Comparison of ENCODE assay signal across 8 mouse cellular contexts in genomic region chr11:55444772-55445171, GRCm38 (mm10). TPM values are rescaled to one million over a fixed set of nuclear protein-coding genes. Genes with fewer than 3 reads are reported as not detected.
DNase-seq lines count a peak whose midpoint lies in the region; ATAC-seq and TF ChIP-seq lines count a peak whose summit lies in the region.

No protein-coding gene starts in this region.

- no peak overlapping the region for H3ac ChIP-seq in C2C12 (ENCODE audit: control insufficient read depth, insufficient read length, low read depth)

- intact Hi-C loops in heart, adult 2 months (cut with DNase I) = loop anchor here (2.0 kb wide), 2 partner anchors 26 to 240 kb away; partner anchors contain the start of gene Slc36a1

- H3K9ac ChIP-seq in heart, adult 2 months (ENCODE audit: low read depth, low read length) = no peak overlapping the region
- no peak overlapping the region for H3K9ac ChIP-seq in midbrain, postnatal 0 days (replicated peaks; ENCODE audit: low read length, poor library complexity, severe bottlenecking)

- H3K9me3 ChIP-seq in heart, embryonic 10.5 days = no peaks in the 10 kb centered on the region
- no peaks in the 10 kb centered on the region for H3K9me3 ChIP-seq in midbrain, postnatal 0 days (ENCODE audit: low read length)

- H3K4me1 ChIP-seq in heart, adult 2 months (ENCODE audit: control insufficient read depth, insufficient read depth, low read length) = peaks cover 12% of the 10 kb centered on the region
- H3K4me1 ChIP-seq in heart, embryonic 10.5 days = peaks cover 35% of the 10 kb centered on the region
- H3K4me1 ChIP-seq in midbrain, postnatal 0 days (ENCODE audit: insufficient read depth, low read length) = no peaks in the 10 kb centered on the region

- H3K79me3 ChIP-seq in C2C12 (ENCODE audit: low read depth) = no peaks in the 10 kb centered on the region

- WGBS in heart, adult 2 months = 0% methylated on average over 1 of the region's 1 CpGs
- WGBS in heart, embryonic 10.5 days = 5% methylated on average over 1 of the region's 1 CpGs
- WGBS in midbrain, postnatal 0 days = 4% methylated on average over 1 of the region's 1 CpGs

- 0 out of 2 replicates have a peak, but pooled peaks have one; percentile 34 for TF ChIP-seq POLR2A in heart, adult 2 months (IDR thresholded peaks at IDR 0.05; ENCODE audit: insufficient read depth, low read depth, low read length)

- peaks cover 2% of the 10 kb centered on the region; the same call in 1 of the 2 replicates for H3K36me3 ChIP-seq in heart, adult 2 months (ENCODE audit: control insufficient read depth, insufficient read depth, low read length)
- H3K36me3 ChIP-seq in heart, embryonic 10.5 days = peaks cover 15% of the 10 kb centered on the region
- peaks cover 40% of the 10 kb centered on the region for H3K36me3 ChIP-seq in C2C12 (ENCODE audit: control insufficient read depth, insufficient read depth)
- H3K36me3 ChIP-seq in midbrain, postnatal 0 days (ENCODE audit: insufficient read depth, low read length) = 0 out of 2 replicates have a peak, but pooled peaks cover 4% of the 10 kb centered on the region

- peak in 1 of 2 experiments; percentile 42 for DNase-seq in heart, adult 2 months
- no peak for DNase-seq in heart, embryonic 10.5 days (ENCODE audit: low spot score)
- DNase-seq in c-Kit-positive CD71-positive TER-119-negative erythroid progenitor cells, embryonic 14.5 days (ENCODE audit: low read depth) = peak; percentile 34
- DNase-seq in layer of hippocampus, adult 2 months (ENCODE audit: low spot score in 2 of 2) = peak; percentile 61 to 73
- peak; percentile 94 for DNase-seq in midbrain, postnatal 0 days (ENCODE audit: low spot score)
- DNase-seq in urinary bladder, adult 18-20 months (ENCODE audit: low spot score in 2 of 2) = no peak

- no peak overlapping the region for H3K4me3 ChIP-seq in heart, adult 2 months
- H3K4me3 ChIP-seq in heart, embryonic 10.5 days = no peak overlapping the region
- no peak overlapping the region for H3K4me3 ChIP-seq in C2C12 (ENCODE audit: insufficient read depth, poor library complexity, severe bottlenecking)
- H3K4me3 ChIP-seq in layer of hippocampus, adult 2 months = no peak overlapping the region
- H3K4me3 ChIP-seq in midbrain, postnatal 0 days (ENCODE audit: low read depth, low read length) = no peak overlapping the region

- no peaks in the 10 kb centered on the region for H3K27me3 ChIP-seq in heart, adult 2 months (ENCODE audit: control insufficient read depth, insufficient read depth, low read length)
- no peaks in the 10 kb centered on the region for H3K27me3 ChIP-seq in heart, embryonic 10.5 days (ENCODE audit: insufficient read depth, poor library complexity, severe bottlenecking)
- H3K27me3 ChIP-seq in C2C12 (ENCODE audit: control insufficient read depth, insufficient read depth, insufficient read length) = no peaks in the 10 kb centered on the region
- H3K27me3 ChIP-seq in midbrain, postnatal 0 days (ENCODE audit: insufficient read depth, low read length) = no peaks in the 10 kb centered on the region

- ATAC-seq in granulocyte monocyte progenitor cell, adult 5-6 weeks (replicated peaks; ENCODE audit: poor library complexity, severe bottlenecking) = peak; percentile 38; the same call in 1 of the 2 replicates
- peak; percentile 34; the same call in 1 of the 2 replicates for ATAC-seq in midbrain, postnatal 0 days (ENCODE audit: low FRiP score)

- H3K79me2 ChIP-seq in heart, adult 2 months (replicated peaks; ENCODE audit: control insufficient read depth, insufficient read depth, low read length) = no peaks in the 10 kb centered on the region
- no peaks in the 10 kb centered on the region for H3K79me2 ChIP-seq in C2C12 (ENCODE audit: control insufficient read depth, insufficient read depth)

- H3K27ac ChIP-seq in heart, adult 2 months = peak overlapping the region; percentile 18; the same call in 1 of the 2 replicates
- H3K27ac ChIP-seq in heart, embryonic 10.5 days = no peak overlapping the region; the same call in 1 of the 2 replicates
- H3K27ac ChIP-seq in layer of hippocampus, adult 2 months = no peak overlapping the region
- H3K27ac ChIP-seq in midbrain, postnatal 0 days (ENCODE audit: low read depth, low read length) = no peak overlapping the region

- H3K4me2 ChIP-seq in midbrain, postnatal 0 days (ENCODE audit: low read depth, low read length, poor library complexity, severe bottlenecking) = no peak overlapping the region

- TF ChIP-seq CTCF in heart, adult 2 months (IDR thresholded peaks at IDR 0.05) = peak; percentile 94
- TF ChIP-seq CTCF in C2C12 (IDR thresholded peaks at IDR 0.05; ENCODE audit: control insufficient read depth, insufficient read depth, insufficient read length) = peak; percentile 50
- TF ChIP-seq CTCF in layer of hippocampus, adult 2 months (conservative IDR thresholded peaks at IDR 0.05) = peak; percentile 91
- peak; percentile 86 for TF ChIP-seq CTCF in midbrain, postnatal 0 days (IDR thresholded peaks at IDR 0.05)

- no peak for TF ChIP-seq EP300 in heart, adult 2 months (IDR thresholded peaks at IDR 0.05; ENCODE audit: insufficient read depth, low read depth, low read length)

TF ChIP-seq in C2C12, 6 proteins besides CTCF, POLR2A, EP300 and RAD21:
- no peak for TF ChIP-seq MAX (IDR thresholded peaks at IDR 0.05)
- TF ChIP-seq CEBPB (IDR thresholded peaks at IDR 0.05; ENCODE audit: low read depth) = no peak
- TF ChIP-seq FOSL1 (IDR thresholded peaks at IDR 0.05; ENCODE audit: insufficient read depth, low read length, poor library complexity, severe bottlenecking) = no peak
- no peak for TF ChIP-seq USF1 (IDR thresholded peaks at IDR 0.05; ENCODE audit: low read depth)
- TF ChIP-seq MYOG (IDR thresholded peaks at IDR 0.05; ENCODE audit: control insufficient read depth, extremely low read depth, insufficient read length) = no peak
- TF ChIP-seq MYOD1 (IDR thresholded peaks at IDR 0.05; ENCODE audit: control insufficient read depth, insufficient read length, low read depth) = no peak
TF ChIP-seq in C2C12: peak in this region for 0.

RNA-seq across cellular contexts. Expression of gene Atox1, which starts 16.3 kb away (rescaled TPM):
- total RNA-seq in heart, adult 2 months (2021) = 100 to 1,000 TPM in 1 of 2 experiments, 10 to 100 TPM in 1; 98.6 to 112 TPM
- 155 and 204 TPM in 2 replicates for polyA plus RNA-seq in heart, adult 2 months (2012; rRNA removed)
- polyA plus RNA-seq in heart, embryonic 10.5 days (2016; fragmentation: Nextera tagmentation; extraction: Ambion mirVana) = 269 and 273 TPM in 2 replicates
- polyA plus RNA-seq in C2C12 (2012; fragmentation: generic; extraction: Trizol) = 365 TPM
- 164 and 224 TPM in 2 replicates for total RNA-seq in granulocyte monocyte progenitor cell, adult 5-6 weeks (2014; fragmentation: Nextera tagmentation)
- total RNA-seq in granulocyte monocyte progenitor cell, adult 5-6 weeks (2017) = 52.8 and 89.1 TPM in 2 replicates
- total RNA-seq in layer of hippocampus, adult 2 months (2021) = 10 to 100 TPM; 88.4 to 92.4 TPM
- 133 and 147 TPM in 2 replicates for total RNA-seq in midbrain, postnatal 0 days (2014; rRNA removed)
- polyA plus RNA-seq in midbrain, postnatal 0 days (2015; fragmentation: Nextera tagmentation; extraction: Ambion mirVana) = 235 and 252 TPM in 2 replicates

RNA-seq across cellular contexts. Expression of gene Sparc, which starts 21.8 kb away (rescaled TPM):
- total RNA-seq in heart, adult 2 months (2021) = 100 to 1,000 TPM; 320 to 420 TPM
- polyA plus RNA-seq in heart, adult 2 months (2012; rRNA removed) = 666 and 876 TPM in 2 replicates
- polyA plus RNA-seq in heart, embryonic 10.5 days (2016; fragmentation: Nextera tagmentation; extraction: Ambion mirVana) = 995 and 1,097 TPM in 2 replicates
- 632 TPM for polyA plus RNA-seq in C2C12 (2012; fragmentation: generic; extraction: Trizol)
- total RNA-seq in granulocyte monocyte progenitor cell, adult 5-6 weeks (2014; fragmentation: Nextera tagmentation) = not detected in 2 replicates
- total RNA-seq in granulocyte monocyte progenitor cell, adult 5-6 weeks (2017) = 0.31 TPM in 1 of 2 replicates, not detected in the other
- 100 to 1,000 TPM; 274 to 288 TPM for total RNA-seq in layer of hippocampus, adult 2 months (2021)
- 261 and 313 TPM in 2 replicates for total RNA-seq in midbrain, postnatal 0 days (2014; rRNA removed)
- polyA plus RNA-seq in midbrain, postnatal 0 days (2015; fragmentation: Nextera tagmentation; extraction: Ambion mirVana) = 570 and 625 TPM in 2 replicates

RNA-seq across cellular contexts. Expression of gene G3bp1, which starts 24.7 kb away (rescaled TPM):
- 10 to 100 TPM; 40.0 to 41.3 TPM for total RNA-seq in heart, adult 2 months (2021)
- polyA plus RNA-seq in heart, adult 2 months (2012; rRNA removed) = 22.0 and 31.6 TPM in 2 replicates
- polyA plus RNA-seq in heart, embryonic 10.5 days (2016; fragmentation: Nextera tagmentation; extraction: Ambion mirVana) = 164 and 188 TPM in 2 replicates
- polyA plus RNA-seq in C2C12 (2012; fragmentation: generic; extraction: Trizol) = 82.5 TPM
- total RNA-seq in granulocyte monocyte progenitor cell, adult 5-6 weeks (2014; fragmentation: Nextera tagmentation) = 87.8 and 97.3 TPM in 2 replicates
- 130 and 133 TPM in 2 replicates for total RNA-seq in granulocyte monocyte progenitor cell, adult 5-6 weeks (2017)
- 10 to 100 TPM; 36.4 TPM for total RNA-seq in layer of hippocampus, adult 2 months (2021)
- 59.2 and 63.2 TPM in 2 replicates for total RNA-seq in midbrain, postnatal 0 days (2014; rRNA removed)
- polyA plus RNA-seq in midbrain, postnatal 0 days (2015; fragmentation: Nextera tagmentation; extraction: Ambion mirVana) = 63.5 and 67.4 TPM in 2 replicates

Comparison
In these comparisons a context has a peak if more than half of its experiments do, and no peak if none do; other contexts are left out.
1. DNase-seq: peak in c-Kit-positive CD71-positive TER-119-negative erythroid progenitor cells, embryonic 14.5 days (single experiment), layer of hippocampus, adult 2 months (2 of 2) and midbrain, postnatal 0 days (single experiment); none in heart, embryonic 10.5 days (single experiment) and urinary bladder, adult 18-20 months (0 of 2).
2. RNA of gene Sparc, which starts 21.8 kb away (total RNA-seq): 320 to 420 TPM in heart, adult 2 months, 261 to 313 TPM in midbrain, postnatal 0 days and 274 to 288 TPM in layer of hippocampus, adult 2 months; 0.31 TPM in granulocyte monocyte progenitor cell, adult 5-6 weeks; every median in the first group is over 100 times any median in the second.
3. Peak in every context shown above with its lines, with median percentiles within 50 percentile points of each other: CTCF ChIP-seq.